Mouse (Mus musculus): ENCODE results near the gene Gm4981.

- TF ChIP-seq GATA1 (IDR thresholded peaks at IDR 0.05; ENCODE audit: low read depth, low read length) (no peak), CTCF (IDR thresholded peaks at IDR 0.05 in 2 of 3, conservative IDR thresholded peaks at IDR 0.05 in 1 of 3; ENCODE audit: control insufficient read depth in 1 of 3, insufficient read depth in 1 of 3, low read depth in 2 of 3, low read length in 3 of 3, poor library complexity in 1 of 3, severe bottlenecking in 1 of 3) (no peak), POLR2AphosphoS5 (IDR thresholded peaks at IDR 0.05; ENCODE audit: borderline replicate concordance, low read depth, low read length) (no peak), TAL1 (IDR thresholded peaks at IDR 0.05; ENCODE audit: low read length) (no peak), EP300 (IDR thresholded peaks at IDR 0.05; ENCODE audit: low read depth in 1 of 2, low read length in 2 of 2) (no peak), NRF1 (IDR thresholded peaks at IDR 0.05; ENCODE audit: insufficient read depth, low read depth, low read length, poor library complexity, severe bottlenecking) (no peak), POLR2A (IDR thresholded peaks at IDR 0.05; ENCODE audit: control insufficient read depth in 1 of 2, insufficient read depth in 1 of 2, low read depth in 1 of 2, low read length in 2 of 2, poor library complexity in 1 of 2) (no peak)
Measured at GRCm38 (mm10) chr10:58209710-58210467, 26.6 kb downstream of the Gm4981 start.
